Mouse (Mus musculus) bone marrow, adult 2 months (tissue): Measurements from ENCODE around the gene Stk10. TPM values are rescaled to one million over a fixed set of nuclear protein-coding genes. Genes with fewer than 3 reads are reported as not detected.
"Not testable (repeated sequence)": the region's sequence is repeated elsewhere in the genome, so short reads cannot be mapped to it uniquely, and the experiment has no call there.

Source experiments
- H3K27ac ChIP-seq: fragments of 200-500 bp; 2 replicates; pipeline ENCODE4 v1.5.1; 2012; ENCODE audit warnings: low read depth, mild to moderate bottlenecking, control low read depth, inconsistent platforms, low read length; ENCODE audit not compliant: control insufficient read depth, poor library complexity, insufficient read depth
- H3K4me1 ChIP-seq: fragments of 200-500 bp; 2 replicates; pipeline ENCODE4 v1.6.1; 2011; ENCODE audit warnings: low read length; ENCODE audit not compliant: control insufficient read depth, insufficient read depth
- H3K4me3 ChIP-seq: fragments of 200-500 bp; replicated peaks from 2 replicates; pipeline ENCODE3; 2011; ENCODE audit warnings: mild to moderate bottlenecking, low read depth, low read length, control low read depth; ENCODE audit not compliant: control insufficient read depth
- CTCF ChIP-seq: fragments of 200-500 bp; IDR thresholded peaks from 2 replicates; pipeline ENCODE4 v1.5.1; 2011; ENCODE audit warnings: low read length, control low read depth; ENCODE audit not compliant: control insufficient read depth, insufficient read depth
- POLR2A ChIP-seq: fragments of 200-500 bp; IDR thresholded peaks from 2 replicates; pipeline ENCODE4 v1.6.1; 2011; ENCODE audit warnings: low read depth, mild to moderate bottlenecking, control low read depth, low read length, borderline replicate concordance; ENCODE audit not compliant: control insufficient read depth
- WGBS: fragments of 180-500 bp; shearing (Covaris S2); methylation state at CpG from one replicate; pipeline ENCODE4 v1.1.7; 2018; 5-methylcytosine and 5-hydroxymethylcytosine counted together
- polyA plus RNA-seq: library from polyadenylated mRNA; stranded (reverse); fragments of >200 nt; gene quantifications from 2 replicates; pipeline ENCODE4 v1.2.4, GENCODE M21; 2011; ENCODE audit warnings: low replicate concordance; ENCODE audit not compliant: missing spikeins, insufficient read depth, insufficient read length

The Stk10 gene
- polyA plus RNA-seq, 1 experiment, result 23.9 TPM

GRCm38 (mm10) chr11:32607319-32607718, 74.2 kb downstream of the Stk10 start:
- Histone ChIP-seq H3K4me3 (no peak overlapping the region), H3K27ac (no peak overlapping the region), H3K4me1 (no peaks in the 10 kb centered on the region)
- TF ChIP-seq CTCF, result no peak
- no peak for TF ChIP-seq POLR2A

GRCm38 (mm10) chr11:32610616-32611015, 77.5 kb downstream of the Stk10 start:
- Histone ChIP-seq H3K4me1 (no peaks in the 10 kb centered on the region), H3K27ac (no peak overlapping the region), H3K4me3 (no peak overlapping the region)
- WGBS, result 92% methylated on average over 6 of the region's 6 CpGs
- TF ChIP-seq POLR2A (no peak), CTCF (no peak)

GRCm38 (mm10) chr11:32612304-32612703, 79.2 kb downstream of the Stk10 start:
- H3K27ac ChIP-seq, result no peak overlapping the region
- H3K4me3 ChIP-seq, result no peak overlapping the region
- 84% methylated on average over 6 of the region's 6 CpGs for whole genome bisulfite sequencing
- no peak for TF ChIP-seq POLR2A
- no peak for TF ChIP-seq CTCF
- no peaks in the 10 kb centered on the region for H3K4me1 ChIP-seq

GRCm38 (mm10) chr11:32614463-32614862, 81.4 kb downstream of the Stk10 start:
- TF ChIP-seq POLR2A (no peak), CTCF (no peak)
- peaks cover 5% of the 10 kb centered on the region; the same call in 1 of the 2 replicates for H3K4me1 ChIP-seq
- H3K27ac ChIP-seq, result no peak overlapping the region
- 96% methylated on average over 29 of the region's 29 CpGs for WGBS
- no peak overlapping the region for H3K4me3 ChIP-seq

GRCm38 (mm10) chr11:32615561-32615960, 82.5 kb downstream of the Stk10 start:
- Histone ChIP-seq H3K27ac (no peak overlapping the region), H3K4me3 (no peak overlapping the region), H3K4me1 (peaks cover 5% of the 10 kb centered on the region; the same call in 1 of the 2 replicates)
- TF ChIP-seq POLR2A (no peak), CTCF (no peak)
- WGBS, result 69% methylated on average over 11 of the region's 11 CpGs

- 82% methylated on average over 6 of the region's 6 CpGs for WGBS
- peaks cover 5% of the 10 kb centered on the region; the same call in 1 of the 2 replicates for H3K4me1 ChIP-seq
- no peak overlapping the region for H3K4me3 ChIP-seq
- H3K27ac ChIP-seq, result no peak overlapping the region
- TF ChIP-seq POLR2A (no peak), CTCF (no peak)
Observed at GRCm38 (mm10) chr11:32616091-32616490, 83.0 kb downstream of the Stk10 start.

- H3K27ac ChIP-seq, result no peak overlapping the region
- 74% methylated on average over 1 of the region's 1 CpGs for WGBS
- TF ChIP-seq POLR2A, result no peak
- no peak for TF ChIP-seq CTCF
- H3K4me1 ChIP-seq, result peaks cover 5% of the 10 kb centered on the region; the same call in 1 of the 2 replicates
- no peak overlapping the region for H3K4me3 ChIP-seq
Observed at GRCm38 (mm10) chr11:32618036-32618435, 84.9 kb downstream of the Stk10 start.

GRCm38 (mm10) chr11:32618641-32619040, 85.5 kb downstream of the Stk10 start:
- H3K4me1 ChIP-seq, H3K4me3 ChIP-seq, H3K27ac ChIP-seq: not testable (repeated sequence)
- WGBS, result 85% methylated on average over 5 of the region's 5 CpGs

GRCm38 (mm10) chr11:32619257-32619816, 86.2 kb downstream of the Stk10 start:
- Histone ChIP-seq H3K27ac (peak overlapping the region; percentile 34), H3K4me1 (peaks cover 5% of the 10 kb centered on the region; the same call in 1 of the 2 replicates), H3K4me3 (no peak overlapping the region)
- no peak for TF ChIP-seq CTCF
- TF ChIP-seq POLR2A, result 0 out of 2 replicates have a peak, but pooled peaks have one; percentile 15
- WGBS, result 24% methylated on average over 8 of the region's 8 CpGs
